Mouse (Mus musculus): ENCODE data around the gene Syt3. TPM values are rescaled to one million over a fixed set of nuclear protein-coding genes. Genes with fewer than 3 reads are reported as not detected.

Syt3 gene
- polyA plus RNA-seq (2012; ENCODE audit: low replicate concordance) = 0.90 and 1.6 TPM in 2 replicates

GRCm38 (mm10) chr7:44383980-44384715 is at the start of gene Syt3:
Syt3 (plus strand) TSS chr7:44384102.

GRCm38 (mm10) chr7:44385720-44386119 is 1.8 kb downstream of the Syt3 start, which contains the start of gene 1700008O03Rik:
1700008O03Rik (minus strand) TSS chr7:44385820.

GRCm38 (mm10) chr7:44428968-44429521 is 45.1 kb downstream of the Syt3 start, which contains the start of gene Lrrc4b:
Lrrc4b (plus strand) TSS chr7:44429018.

Other genes starting within 250 kb of the Syt3 start
- not detected in 2 replicates for gene Klk1b16, start 247.3 kb upstream of the Syt3 start, polyA plus RNA-seq (2012; ENCODE audit: low replicate concordance)
- gene Klk1b24, start 195.9 kb upstream of the Syt3 start, polyA plus RNA-seq (2012; ENCODE audit: low replicate concordance) = not detected in 2 replicates
- not detected in 2 replicates for gene Klk1b3, start 185.9 kb upstream of the Syt3 start, polyA plus RNA-seq (2012; ENCODE audit: low replicate concordance)
- gene Klk1b4, start 176.7 kb upstream of the Syt3 start, polyA plus RNA-seq (2012; ENCODE audit: low replicate concordance) = not detected in 2 replicates
- gene Klk1b5, start 168.2 kb upstream of the Syt3 start, polyA plus RNA-seq (2012; ENCODE audit: low replicate concordance) = not detected in 2 replicates
- gene Klk1, start 158.7 kb upstream of the Syt3 start, polyA plus RNA-seq (2012; ENCODE audit: low replicate concordance) = 16.7 and 28.0 TPM in 2 replicates
- gene Gm36864, start 147.9 kb upstream of the Syt3 start, polyA plus RNA-seq (2012; ENCODE audit: low replicate concordance) = not detected in 2 replicates
- 0.10 TPM in 1 of 2 replicates, not detected in the other for gene 1700028J19Rik, start 137.4 kb upstream of the Syt3 start, polyA plus RNA-seq (2012; ENCODE audit: low replicate concordance)
- 155 and 164 TPM in 2 replicates for gene 2410002F23Rik, start 137.4 kb upstream of the Syt3 start, polyA plus RNA-seq (2012; ENCODE audit: low replicate concordance)
- gene Acp4, start 126.7 kb upstream of the Syt3 start, polyA plus RNA-seq (2012; ENCODE audit: low replicate concordance) = not detected in 2 replicates
- not detected in 2 replicates for gene Gm15517, start 122.7 kb upstream of the Syt3 start, polyA plus RNA-seq (2012; ENCODE audit: low replicate concordance)
- gene Clec11a, start 77.2 kb upstream of the Syt3 start, polyA plus RNA-seq (2012; ENCODE audit: low replicate concordance) = 1.6 and 1.7 TPM in 2 replicates
- 36.0 and 52.3 TPM in 2 replicates for gene Shank1, start 73.8 kb upstream of the Syt3 start, polyA plus RNA-seq (2012; ENCODE audit: low replicate concordance)
- gene 1700008O03Rik, start 1.7 kb downstream of the Syt3 start, polyA plus RNA-seq (2012; ENCODE audit: low replicate concordance) = 0.36 and 0.40 TPM in 2 replicates
- not detected in 2 replicates for gene Lrrc4b, start 44.9 kb downstream of the Syt3 start, polyA plus RNA-seq (2012; ENCODE audit: low replicate concordance)
- not detected in 2 replicates for gene Aspdh, start 81.3 kb downstream of the Syt3 start, polyA plus RNA-seq (2012; ENCODE audit: low replicate concordance)
- 245 and 532 TPM in 2 replicates for gene Josd2, start 83.9 kb downstream of the Syt3 start, polyA plus RNA-seq (2012; ENCODE audit: low replicate concordance)
- 279 and 432 TPM in 2 replicates for gene Emc10, start 112.4 kb downstream of the Syt3 start, polyA plus RNA-seq (2012; ENCODE audit: low replicate concordance)
- gene Fam71e1, start 112.5 kb downstream of the Syt3 start, polyA plus RNA-seq (2012; ENCODE audit: low replicate concordance) = 18.2 and 39.1 TPM in 2 replicates
- 0.61 and 1.4 TPM in 2 replicates for gene Mybpc2, start 140.6 kb downstream of the Syt3 start, polyA plus RNA-seq (2012; ENCODE audit: low replicate concordance)
- 694 and 1,266 TPM in 2 replicates for gene Spib, start 148.0 kb downstream of the Syt3 start, polyA plus RNA-seq (2012; ENCODE audit: low replicate concordance)
- 150 and 176 TPM in 2 replicates for gene Pold1, start 164.7 kb downstream of the Syt3 start, polyA plus RNA-seq (2012; ENCODE audit: low replicate concordance)
- gene Nr1h2, start 169.8 kb downstream of the Syt3 start, polyA plus RNA-seq (2012; ENCODE audit: low replicate concordance) = 388 and 706 TPM in 2 replicates
- gene Napsa, start 188.3 kb downstream of the Syt3 start, polyA plus RNA-seq (2012; ENCODE audit: low replicate concordance) = 103 and 215 TPM in 2 replicates
- 10.8 and 21.7 TPM in 2 replicates for gene Kcnc3, start 206.6 kb downstream of the Syt3 start, polyA plus RNA-seq (2012; ENCODE audit: low replicate concordance)

Data from hematopoietic multipotent progenitor cell, adult 10-12 weeks (in vitro differentiated cells).